Mouse (Mus musculus) bone marrow macrophage, adult 2 months (primary cell): ENCODE data around the gene Morc1.

Experiments
- CTCF ChIP-seq: IDR thresholded peaks from 2 replicates; pipeline ENCODE4 v1.5.1; 2012; ENCODE audit warnings: low read depth, mild to moderate bottlenecking, low read length, moderate library complexity
- POLR2A ChIP-seq: IDR thresholded peaks from 2 replicates; pipeline ENCODE4 v1.6.1; 2012; ENCODE audit warnings: mild to moderate bottlenecking, low read depth, low read length, borderline replicate concordance

- no peak for TF ChIP-seq POLR2A
- TF ChIP-seq CTCF: no peak
These were observed 131.4 kb downstream of the Morc1 start for GRCm38 (mm10) chr16:48562290-48563080.
